Mouse (Mus musculus): Measurements from ENCODE around the gene Nop14. TPM values are rescaled to one million over a fixed set of nuclear protein-coding genes. Genes with fewer than 3 reads are reported as not detected.
"Not testable (repeated sequence)": the region's sequence is repeated elsewhere in the genome, so short reads cannot be mapped to it uniquely, and the experiment has no call there.

Nop14 gene
- total RNA-seq, 2 experiments from 2014 or later: 23.8 to 25.2 TPM

GRCm38 (mm10) chr5:34634746-34635400 is 25.1 kb downstream of the Nop14 start:
- no peak for DNase-seq
- intact Hi-C loops (cut with DNase I): no loop called here

GRCm38 (mm10) chr5:34633641-34634040 is 26.3 kb downstream of the Nop14 start:
- intact Hi-C loops (cut with DNase I): no loop called here
- no peak for DNase-seq

DNA sequence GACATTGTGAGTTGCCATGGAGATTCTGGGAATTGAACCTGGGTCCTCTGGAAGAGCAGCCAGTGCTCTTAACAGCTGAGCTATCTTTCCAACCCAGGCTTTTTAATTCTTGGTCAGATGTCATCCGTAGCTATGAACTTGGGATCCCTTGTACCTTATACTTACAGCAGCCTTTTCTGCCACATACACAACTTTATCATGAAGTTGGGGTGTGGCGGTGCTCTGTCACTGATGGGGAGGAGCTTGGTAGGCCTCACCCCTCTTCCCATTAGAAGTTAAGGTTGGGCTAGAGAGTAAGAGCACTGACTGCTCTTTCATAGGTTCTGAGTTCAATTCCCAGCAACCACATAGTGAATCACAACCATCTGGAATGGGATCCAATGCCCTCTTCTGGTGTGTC is 27.0 kb downstream of the Nop14 start:
- intact Hi-C loops (cut with DNase I): no loop called here
- no peak for DNase-seq

DNA sequence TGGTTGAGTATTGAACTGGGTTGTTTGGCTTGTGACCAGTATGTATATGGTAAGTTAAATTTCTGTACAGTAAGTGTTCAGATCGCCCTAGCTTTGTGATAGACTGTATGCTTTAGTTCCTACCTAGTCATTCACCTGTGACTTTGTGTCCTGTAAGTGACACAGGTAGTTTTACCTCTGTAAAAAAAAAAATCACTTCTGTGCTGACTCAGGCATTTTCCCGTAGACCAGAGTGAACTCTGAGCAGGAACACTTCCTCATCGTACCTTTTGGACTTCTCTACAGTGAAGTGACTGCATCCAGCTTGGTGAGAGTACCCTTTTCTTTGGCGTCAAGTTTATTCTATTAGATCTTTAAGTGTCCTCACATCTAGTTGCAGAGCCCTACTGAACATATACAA is 50.0 kb downstream of the Nop14 start:
- no peak for DNase-seq
- intact Hi-C loops (cut with DNase I): no loop called here

GRCm38 (mm10) chr5:34608226-34608625 is 51.7 kb downstream of the Nop14 start:
- intact Hi-C loops (cut with DNase I): no loop called here
- DNase-seq: no peak

GRCm38 (mm10) chr5:34607100-34607880 is 52.7 kb downstream of the Nop14 start:
- intact Hi-C loops (cut with DNase I): no loop called here
- no peak for DNase-seq

DNA sequence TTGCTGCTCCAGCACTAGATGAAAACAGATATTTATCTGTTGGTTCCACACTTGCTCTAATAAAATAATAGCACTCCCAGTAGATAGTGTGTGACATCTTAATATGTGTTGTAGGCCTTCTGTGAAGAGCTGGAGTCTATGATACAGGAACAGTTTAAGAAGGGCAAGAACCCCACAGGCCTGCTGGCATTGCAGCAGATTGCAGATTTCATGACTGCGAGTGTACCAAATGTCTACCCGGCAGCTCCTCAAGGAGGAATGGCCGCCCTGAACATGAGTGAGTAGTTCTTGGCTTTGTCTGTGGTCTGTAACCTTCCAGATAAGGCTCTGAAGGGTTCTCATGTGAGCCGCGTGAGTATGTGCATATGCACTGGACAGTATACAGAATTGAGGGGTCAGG is 55.4 kb downstream of the Nop14 start:
- intact Hi-C loops (cut with DNase I): no loop called here
- no peak for DNase-seq

DNA sequence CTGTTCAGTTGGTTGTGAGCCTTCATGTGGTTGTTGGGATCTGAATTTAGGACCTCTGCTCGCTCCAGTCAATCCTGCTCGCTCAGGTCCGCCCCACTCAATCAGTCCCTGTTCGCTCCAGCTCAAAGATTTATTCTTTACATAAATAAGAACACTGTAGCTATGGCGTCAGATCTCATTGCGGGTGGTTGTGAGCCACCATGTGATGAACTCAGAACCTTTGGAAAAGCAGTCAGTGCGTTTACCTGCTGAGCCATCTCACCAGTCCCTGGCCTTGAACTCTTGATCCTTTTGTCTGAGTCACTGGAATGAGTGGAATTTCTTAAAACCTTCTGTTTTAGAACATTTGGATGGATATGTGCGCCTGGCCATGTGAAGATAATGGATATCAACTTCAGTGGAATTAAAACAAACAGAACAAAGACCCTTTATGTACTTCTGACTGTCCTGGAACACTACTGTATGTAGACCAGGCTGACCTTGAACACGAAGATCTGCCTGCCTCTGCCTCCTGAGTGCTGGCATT is 66.7 kb downstream of the Nop14 start:
- no peak for DNase-seq
- intact Hi-C loops (cut with DNase I): no loop called here

- no peak for DNase-seq
- intact Hi-C loops (cut with DNase I): no loop called here
Observed at GRCm38 (mm10) chr5:34592666-34593065, 67.3 kb downstream of the Nop14 start.

- intact Hi-C loops (cut with DNase I): not testable (repeated sequence)
Observed at GRCm38 (mm10) chr5:34592224-34592623, 67.7 kb downstream of the Nop14 start.

GRCm38 (mm10) chr5:34591388-34592004 is 68.5 kb downstream of the Nop14 start:
- no peak for DNase-seq
- intact Hi-C loops (cut with DNase I): no loop called here

More at GRCm38 (mm10) chr5:34592224-34592623, 67.7 kb downstream of the Nop14 start:
- not testable (repeated sequence) for DNase-seq

DNA sequence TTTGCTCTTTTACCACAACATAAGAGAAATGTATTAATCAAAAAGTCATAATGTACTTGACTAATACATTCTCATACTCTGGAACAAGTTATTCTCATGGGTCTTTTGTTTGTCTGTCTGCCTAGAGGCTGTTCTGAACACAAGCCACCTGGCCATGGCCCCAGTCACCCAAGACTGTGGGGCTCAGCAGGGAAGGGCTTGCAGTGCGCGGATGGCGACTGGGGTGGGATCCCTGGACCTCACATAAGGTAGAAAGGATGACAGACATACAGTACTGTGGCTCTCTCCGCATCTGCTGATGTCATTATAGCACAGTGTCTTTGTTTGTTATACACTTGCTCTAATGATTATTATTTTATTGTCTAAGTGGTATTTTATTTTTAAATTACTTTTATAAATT is 69.2 kb downstream of the Nop14 start:
- intact Hi-C loops (cut with DNase I): no loop called here
- DNase-seq: no peak

- DNase-seq: no peak
- intact Hi-C loops (cut with DNase I): no loop called here
Observed at GRCm38 (mm10) chr5:34590059-34590458, 69.9 kb downstream of the Nop14 start.

Other genes starting within 250 kb of the Nop14 start
- 10 to 100 TPM; 11.4 to 12.5 TPM for gene Tnip2, start 146.2 kb downstream of the Nop14 start, total RNA-seq (2021)
- gene Sh3bp2, start 134.3 kb downstream of the Nop14 start, total RNA-seq (2021): 10 to 100 TPM; 28.9 to 29.7 TPM
- 100 to 1,000 TPM; 307 to 320 TPM for gene Add1, start 86.5 kb downstream of the Nop14 start, total RNA-seq (2021)
- gene Mfsd10, start 22.9 kb downstream of the Nop14 start, total RNA-seq (2021): 10 to 100 TPM; 68.9 to 81.6 TPM
- gene Grk4, start 231 bp upstream of the Nop14 start, total RNA-seq (2021): 1 to 10 TPM; 6.2 to 6.5 TPM
- gene Htt, start 101.6 kb upstream of the Nop14 start, total RNA-seq (2021): 10 to 100 TPM; 56.9 to 57.3 TPM
- 10 to 100 TPM; 19.8 to 21.1 TPM for gene Msantd1, start 247.9 kb upstream of the Nop14 start, total RNA-seq (2021)

Measured in left cerebral cortex, postnatal 4 days (tissue).